Mouse (Mus musculus): ENCODE results near the gene Cdh1.
A peak's percentile ranks its signal among the peaks of the same experiment; 100 is the strongest.

Gene Cdh1

GRCm38 (mm10) chr8:106714297-106714696 is 111.1 kb downstream of the Cdh1 start:
- ATAC-seq (ENCODE audit: insufficient number of reproducible peaks, low FRiP score, low TSS enrichment) = no peak

GRCm38 (mm10) chr8:106718091-106718500 is 114.9 kb downstream of the Cdh1 start:
- peak; percentile 79 for ATAC-seq (ENCODE audit: insufficient number of reproducible peaks, low FRiP score, low TSS enrichment)
